Mouse (Mus musculus) myocyte (in vitro differentiated cells): ENCODE measurements around the gene Xylb. TPM values are rescaled to one million over a fixed set of nuclear protein-coding genes. Genes with fewer than 3 reads are reported as not detected.

Experiments used
- H3K27me3 ChIP-seq: one replicate; pipeline ENCODE4 v1.6.1; 2011; ENCODE audit not compliant: control insufficient read depth, insufficient read depth, insufficient read length
- H3K36me3 ChIP-seq: one replicate; pipeline ENCODE4 v1.6.1; 2011; ENCODE audit not compliant: control insufficient read depth, insufficient read depth
- H3K4me2 ChIP-seq: one replicate; pipeline ENCODE4 v1.6.1; 2011; ENCODE audit warnings: low read depth, control low read depth
- H3K4me3 ChIP-seq: one replicate; pipeline ENCODE4 v1.5.1; 2011; ENCODE audit warnings: mild to moderate bottlenecking, control low read depth, moderate library complexity
- H3K79me2 ChIP-seq: one replicate; pipeline ENCODE4 v1.6.1; 2011; ENCODE audit not compliant: control insufficient read depth, insufficient read depth
- H3ac ChIP-seq: one replicate; pipeline ENCODE4 v1.6.1; 2011; ENCODE audit not compliant: control insufficient read depth, insufficient read length
- CEBPB ChIP-seq: IDR thresholded peaks from 2 replicates; pipeline ENCODE4 v1.6.1; 2011; ENCODE audit warnings: mild to moderate bottlenecking, moderate library complexity; ENCODE audit not compliant: poor library complexity, insufficient read depth, severe bottlenecking
- E2F4 ChIP-seq: IDR thresholded peaks from one replicate; pipeline ENCODE4 v1.6.1; 2011; ENCODE audit warnings: mild to moderate bottlenecking, control low read depth, moderate library complexity; ENCODE audit not compliant: insufficient read depth
- MAX ChIP-seq: IDR thresholded peaks from one replicate; pipeline ENCODE4 v1.6.1; 2011; ENCODE audit warnings: low read depth, mild to moderate bottlenecking, control low read depth
- MYOD1 ChIP-seq, 3 experiments: IDR thresholded peaks; one replicate each; pipeline ENCODE4 v1.6.1; 2011; ENCODE audit warnings: control low read depth in 2 of 3, low read depth in 2 of 3, mild to moderate bottlenecking in 2 of 3, moderate library complexity in 1 of 3; ENCODE audit not compliant: insufficient read length in 2 of 3, control insufficient read depth in 1 of 3
- MYOG ChIP-seq, 3 experiments: IDR thresholded peaks; one replicate each; pipeline ENCODE4 v1.6.1; 2011; ENCODE audit warnings: control low read depth in 2 of 3, low read depth in 2 of 3, mild to moderate bottlenecking in 2 of 3; ENCODE audit not compliant: insufficient read length in 2 of 3, control insufficient read depth in 1 of 3, insufficient read depth in 1 of 3
- POLR2A ChIP-seq: IDR thresholded peaks from one replicate; pipeline ENCODE4 v1.6.1; 2011; ENCODE audit warnings: low read depth, mild to moderate bottlenecking, control low read depth, moderate library complexity; ENCODE audit not compliant: insufficient read length
- POLR2AphosphoS2 ChIP-seq: IDR thresholded peaks from one replicate; pipeline ENCODE4 v1.6.1; 2011; ENCODE audit warnings: low read depth, control low read depth; ENCODE audit not compliant: insufficient read length
- REST ChIP-seq: IDR thresholded peaks from one replicate; pipeline ENCODE4 v1.6.1; 2011; ENCODE audit warnings: mild to moderate bottlenecking, control low read depth, moderate library complexity; ENCODE audit not compliant: insufficient read depth, insufficient read length
- SRF ChIP-seq: IDR thresholded peaks from one replicate; pipeline ENCODE4 v1.6.1; 2011; ENCODE audit warnings: low read depth; ENCODE audit not compliant: control insufficient read depth, insufficient read length
- TCF12 ChIP-seq: IDR thresholded peaks from one replicate; pipeline ENCODE4 v1.6.1; 2011; ENCODE audit warnings: mild to moderate bottlenecking, control low read depth; ENCODE audit not compliant: poor library complexity, insufficient read depth, severe bottlenecking
- TCF3 ChIP-seq: IDR thresholded peaks from one replicate; pipeline ENCODE4 v1.6.1; 2011; ENCODE audit warnings: low read depth, control low read depth; ENCODE audit not compliant: insufficient read length
- USF1 ChIP-seq: IDR thresholded peaks from one replicate; pipeline ENCODE4 v1.6.1; 2011; ENCODE audit warnings: low read depth, mild to moderate bottlenecking, control low read depth, moderate library complexity
- polyA plus RNA-seq: library from polyadenylated mRNA; unstranded; fragments of >200 nt; fragmentation: generic; extraction: Trizol; gene quantifications from one replicate; pipeline ENCODE4 v1.2.1, GENCODE M21; 2012; ENCODE audit warnings: missing spikeins

Gene Xylb
- polyA plus RNA-seq, 1 experiment: 1.7 TPM

DNA sequence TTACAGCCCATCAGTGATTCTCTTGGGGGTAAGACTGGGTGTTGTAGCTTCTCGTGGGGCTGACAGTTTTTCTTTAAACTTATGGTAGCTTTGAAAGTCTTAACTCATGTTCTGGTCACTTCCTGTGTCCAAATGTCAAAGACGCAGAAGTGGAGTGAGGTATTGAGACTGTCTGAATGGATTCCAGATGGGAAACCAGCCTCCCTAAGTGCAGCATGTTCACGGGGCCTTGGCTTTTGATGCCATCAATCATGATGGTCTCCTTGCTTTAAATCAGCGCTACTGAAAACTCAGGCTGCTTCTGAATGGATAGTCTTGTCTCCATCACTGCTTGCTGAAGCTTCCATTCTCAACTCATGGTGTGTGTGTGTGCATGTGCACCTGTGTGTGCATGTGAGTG lies 14.1 kb downstream of the Xylb start:
- no peak for TF ChIP-seq MYOD1 (IDR thresholded peaks at IDR 0.05; ENCODE audit: control insufficient read depth in 1 of 3, insufficient read length in 2 of 3, low read depth in 2 of 3)
- TF ChIP-seq E2F4: no peak
- no peak for TF ChIP-seq CEBPB
- TF ChIP-seq POLR2A: no peak
- TF ChIP-seq SRF: no peak
- no peak for TF ChIP-seq TCF3
- no peak for TF ChIP-seq MAX
- no peak for TF ChIP-seq USF1
- TF ChIP-seq TCF12: no peak
- no peak for TF ChIP-seq MYOG (IDR thresholded peaks at IDR 0.05; ENCODE audit: control insufficient read depth in 1 of 3, insufficient read depth in 1 of 3, insufficient read length in 2 of 3, low read depth in 2 of 3)
- no peak for TF ChIP-seq POLR2AphosphoS2
- TF ChIP-seq REST: no peak
- no peak overlapping the region for H3K4me2 ChIP-seq
- H3K27me3 ChIP-seq: no peaks in the 10 kb centered on the region
- H3K36me3 ChIP-seq: no peaks in the 10 kb centered on the region
- H3K4me3 ChIP-seq: no peak overlapping the region
- H3K79me2 ChIP-seq: no peaks in the 10 kb centered on the region
- H3ac ChIP-seq: no peak overlapping the region

DNA sequence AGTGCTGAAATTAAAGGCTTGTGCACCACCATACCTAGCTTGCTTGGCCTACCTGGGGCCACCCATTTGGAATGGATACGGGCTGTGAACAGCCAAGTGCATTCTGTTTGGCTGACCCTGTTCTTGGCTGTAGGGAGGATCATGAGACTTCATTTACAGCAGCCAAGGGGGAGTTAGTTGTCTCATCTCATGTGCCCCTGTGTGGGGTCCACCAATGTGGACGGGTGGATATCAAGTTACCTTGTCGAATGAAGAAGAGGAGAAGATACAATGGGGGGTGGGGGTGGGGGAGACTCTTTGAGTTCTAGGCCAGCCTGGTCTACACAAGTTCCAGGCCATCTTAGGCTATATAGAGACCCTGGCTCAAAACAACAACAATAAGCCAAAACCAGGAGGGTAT lies 17.8 kb downstream of the Xylb start:
- no peak overlapping the region for H3K4me3 ChIP-seq
- no peak overlapping the region for H3K4me2 ChIP-seq
- H3K79me2 ChIP-seq: no peaks in the 10 kb centered on the region
- no peak overlapping the region for H3ac ChIP-seq
- no peaks in the 10 kb centered on the region for H3K27me3 ChIP-seq
- H3K36me3 ChIP-seq: no peaks in the 10 kb centered on the region
- TF ChIP-seq MYOD1 (IDR thresholded peaks at IDR 0.05; ENCODE audit: control insufficient read depth in 1 of 3, insufficient read length in 2 of 3, low read depth in 2 of 3): no peak
- TF ChIP-seq CEBPB: no peak
- no peak for TF ChIP-seq POLR2AphosphoS2
- no peak for TF ChIP-seq TCF12
- no peak for TF ChIP-seq MYOG (IDR thresholded peaks at IDR 0.05; ENCODE audit: control insufficient read depth in 1 of 3, insufficient read depth in 1 of 3, insufficient read length in 2 of 3, low read depth in 2 of 3)
- TF ChIP-seq REST: no peak
- no peak for TF ChIP-seq TCF3
- TF ChIP-seq E2F4: no peak
- no peak for TF ChIP-seq USF1

DNA sequence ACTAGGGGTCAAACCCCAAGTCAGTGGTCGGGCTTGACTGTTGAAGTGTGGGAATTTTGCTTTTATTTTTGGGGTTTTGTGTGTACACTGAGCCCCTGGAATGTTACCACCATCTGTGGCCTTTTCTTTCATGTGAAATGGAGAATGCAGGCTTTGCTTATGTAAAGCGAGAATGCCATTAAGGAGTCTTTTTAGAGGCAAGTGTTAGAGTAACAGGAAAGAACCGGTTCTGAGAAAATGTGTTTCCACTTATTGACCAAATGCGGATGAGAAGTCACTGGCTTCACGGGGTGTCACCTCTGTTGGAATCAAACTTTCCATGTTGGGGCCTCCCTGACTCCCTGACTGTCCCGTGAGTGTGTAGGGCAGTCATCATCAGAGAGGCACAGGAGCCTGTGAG lies 18.4 kb downstream of the Xylb start:
- TF ChIP-seq CEBPB (no peak), POLR2A (no peak), USF1 (no peak), E2F4 (no peak), MYOG (IDR thresholded peaks at IDR 0.05; ENCODE audit: control insufficient read depth in 1 of 3, insufficient read depth in 1 of 3, insufficient read length in 2 of 3, low read depth in 2 of 3) (no peak), REST (no peak), MAX (no peak), SRF (no peak), POLR2AphosphoS2 (no peak), TCF12 (no peak), TCF3 (no peak), MYOD1 (IDR thresholded peaks at IDR 0.05; ENCODE audit: control insufficient read depth in 1 of 3, insufficient read length in 2 of 3, low read depth in 2 of 3) (no peak)
- H3K79me2 ChIP-seq: no peaks in the 10 kb centered on the region
- no peak overlapping the region for H3K4me3 ChIP-seq
- no peaks in the 10 kb centered on the region for H3K27me3 ChIP-seq
- H3K36me3 ChIP-seq: no peaks in the 10 kb centered on the region
- H3K4me2 ChIP-seq: no peak overlapping the region
- no peak overlapping the region for H3ac ChIP-seq

DNA sequence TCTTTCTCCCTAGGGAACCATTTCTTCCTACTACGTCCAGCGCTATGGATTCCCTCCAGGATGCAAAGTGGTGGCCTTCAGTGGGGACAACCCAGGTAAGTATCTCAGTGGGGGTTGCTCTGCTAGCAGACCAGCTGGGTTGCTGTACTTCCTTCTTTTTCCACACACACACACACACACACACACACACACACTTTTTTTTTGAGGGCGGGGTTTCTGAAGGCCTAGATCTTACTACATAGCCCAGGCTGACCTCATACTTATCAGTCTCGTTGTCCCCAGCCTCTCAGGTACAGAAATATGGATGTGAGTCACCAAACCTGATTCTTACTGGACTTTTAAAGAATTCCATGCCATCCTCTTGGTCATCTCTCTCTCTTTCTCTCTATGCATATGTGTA lies 21.1 kb downstream of the Xylb start:
- Histone ChIP-seq H3K4me3 (no peak overlapping the region), H3K36me3 (no peaks in the 10 kb centered on the region), H3K79me2 (no peaks in the 10 kb centered on the region), H3K27me3 (no peaks in the 10 kb centered on the region), H3ac (no peak overlapping the region), H3K4me2 (no peak overlapping the region)
- TF ChIP-seq TCF12: no peak
- TF ChIP-seq POLR2A: no peak
- TF ChIP-seq POLR2AphosphoS2: no peak
- TF ChIP-seq SRF: no peak
- TF ChIP-seq USF1: no peak
- no peak for TF ChIP-seq CEBPB
- TF ChIP-seq E2F4: no peak
- TF ChIP-seq TCF3: no peak
- TF ChIP-seq MYOD1 (IDR thresholded peaks at IDR 0.05; ENCODE audit: control insufficient read depth in 1 of 3, insufficient read length in 2 of 3, low read depth in 2 of 3): no peak
- no peak for TF ChIP-seq MYOG (IDR thresholded peaks at IDR 0.05; ENCODE audit: control insufficient read depth in 1 of 3, insufficient read depth in 1 of 3, insufficient read length in 2 of 3, low read depth in 2 of 3)
- TF ChIP-seq MAX: no peak

- H3ac ChIP-seq: no peak overlapping the region
- no peaks in the 10 kb centered on the region for H3K36me3 ChIP-seq
- H3K4me2 ChIP-seq: no peak overlapping the region
- H3K27me3 ChIP-seq: no peaks in the 10 kb centered on the region
- no peak overlapping the region for H3K4me3 ChIP-seq
- no peak for TF ChIP-seq POLR2AphosphoS2
- no peak for TF ChIP-seq E2F4
- no peak for TF ChIP-seq MYOD1 (IDR thresholded peaks at IDR 0.05; ENCODE audit: control insufficient read depth in 1 of 3, insufficient read length in 2 of 3, low read depth in 2 of 3)
- no peak for TF ChIP-seq TCF12
- no peak for TF ChIP-seq POLR2A
- no peak for TF ChIP-seq TCF3
- no peak for TF ChIP-seq MYOG (IDR thresholded peaks at IDR 0.05; ENCODE audit: control insufficient read depth in 1 of 3, insufficient read depth in 1 of 3, insufficient read length in 2 of 3, low read depth in 2 of 3)
- TF ChIP-seq REST: no peak
- no peak for TF ChIP-seq CEBPB
- no peak for TF ChIP-seq SRF
- TF ChIP-seq MAX: no peak
- TF ChIP-seq USF1: no peak
- H3K79me2 ChIP-seq: no peaks in the 10 kb centered on the region
Measured at GRCm38 (mm10) chr9:119382603-119383002, 25.4 kb downstream of the Xylb start.
